Mouse (Mus musculus) limb, embryonic 14.5 days (tissue): ENCODE data around the gene Thsd4. TPM values are rescaled to one million over a fixed set of nuclear protein-coding genes. Genes with fewer than 3 reads are reported as not detected.

Source experiments
- ATAC-seq: fragments of 200-750 bp; cut with Nextera tagmentation; 2 replicates; pipeline ENCODE4 v1.8.0; 2017; ENCODE audit warnings: low read depth, moderate number of reproducible peaks, moderate TSS enrichment; ENCODE audit not compliant: low FRiP score
- DNase-seq: peaks from one replicate; pipeline ENCODE4 v3.0.0-alpha.2; 2015; ENCODE audit warnings: low spot score
- H3K27ac ChIP-seq: fragments of 300-500 bp; sonication (generic); replicated peaks from 2 replicates; pipeline ENCODE4 v1.5.1; 2014; ENCODE audit warnings: low read depth, mild to moderate bottlenecking, low read length, moderate library complexity, mixed read lengths
- H3K27me3 ChIP-seq: fragments of 300-500 bp; sonication (generic); 2 replicates; pipeline ENCODE4 v1.6.1; 2014; ENCODE audit warnings: low read length, mixed read lengths; ENCODE audit not compliant: control insufficient read depth, insufficient read depth
- H3K36me3 ChIP-seq: fragments of 300-500 bp; sonication (generic); 2 replicates; pipeline ENCODE4 v1.6.1; 2014; ENCODE audit warnings: mild to moderate bottlenecking, low read length, moderate library complexity, mixed read lengths; ENCODE audit not compliant: control insufficient read depth, insufficient read depth
- H3K4me1 ChIP-seq: fragments of 300-500 bp; sonication (generic); 2 replicates; pipeline ENCODE4 v1.6.1; 2014; ENCODE audit warnings: antibody characterized with exemption, low read length, mixed read lengths; ENCODE audit not compliant: control insufficient read depth, insufficient read depth
- H3K4me2 ChIP-seq: fragments of 300-500 bp; sonication (generic); replicated peaks from 2 replicates; pipeline ENCODE4 v1.6.1; 2014; ENCODE audit warnings: low read depth, mild to moderate bottlenecking, low read length, moderate library complexity; ENCODE audit not compliant: severe bottlenecking
- H3K4me3 ChIP-seq: fragments of 300-500 bp; sonication (generic); replicated peaks from 2 replicates; pipeline ENCODE4 v1.5.1; 2014; ENCODE audit warnings: low read length
- H3K9ac ChIP-seq: fragments of 300-500 bp; sonication (generic); 2 replicates; pipeline ENCODE4 v1.6.1; 2014; ENCODE audit warnings: mild to moderate bottlenecking, low read depth, low read length, moderate library complexity; ENCODE audit not compliant: severe bottlenecking
- H3K9me3 ChIP-seq: fragments of 300-500 bp; sonication (generic); 2 replicates; pipeline ENCODE4 v1.6.1; 2016; ENCODE audit warnings: low read length; ENCODE audit not compliant: control insufficient read depth
- POLR2A ChIP-seq: fragments of 200-500 bp; IDR thresholded peaks from 2 replicates; pipeline ENCODE4 v1.8.0; 2012; ENCODE audit warnings: inconsistent platforms, mild to moderate bottlenecking, moderate library complexity, borderline replicate concordance; ENCODE audit not compliant: insufficient read depth, insufficient read length; ENCODE audit errors: extremely low read depth
- WGBS: fragments of 180-500 bp; shearing (Covaris S2); extraction: QIAGEN DNeasy Blood & Tissue Kit; methylation state at CpG from one replicate; pipeline ENCODE4 v1.1.7; 2014; 5-methylcytosine and 5-hydroxymethylcytosine counted together
- polyA plus RNA-seq, 2 experiments: library from polyadenylated mRNA; depleted of rRNA in 1 of 2; stranded (reverse) in 1 of 2; unstranded in 1 of 2; fragments of >200 nt; fragmentation: Nextera tagmentation in 1 of 2; extraction: Ambion mirVana in 1 of 2; gene quantifications; 2 replicates each; pipeline versions ENCODE4 v1.2.1 to v1.2.3; 2012 to 2014

The Thsd4 gene
- polyA plus RNA-seq, 2 experiments: 30.8 to 31.2 TPM

DNA sequence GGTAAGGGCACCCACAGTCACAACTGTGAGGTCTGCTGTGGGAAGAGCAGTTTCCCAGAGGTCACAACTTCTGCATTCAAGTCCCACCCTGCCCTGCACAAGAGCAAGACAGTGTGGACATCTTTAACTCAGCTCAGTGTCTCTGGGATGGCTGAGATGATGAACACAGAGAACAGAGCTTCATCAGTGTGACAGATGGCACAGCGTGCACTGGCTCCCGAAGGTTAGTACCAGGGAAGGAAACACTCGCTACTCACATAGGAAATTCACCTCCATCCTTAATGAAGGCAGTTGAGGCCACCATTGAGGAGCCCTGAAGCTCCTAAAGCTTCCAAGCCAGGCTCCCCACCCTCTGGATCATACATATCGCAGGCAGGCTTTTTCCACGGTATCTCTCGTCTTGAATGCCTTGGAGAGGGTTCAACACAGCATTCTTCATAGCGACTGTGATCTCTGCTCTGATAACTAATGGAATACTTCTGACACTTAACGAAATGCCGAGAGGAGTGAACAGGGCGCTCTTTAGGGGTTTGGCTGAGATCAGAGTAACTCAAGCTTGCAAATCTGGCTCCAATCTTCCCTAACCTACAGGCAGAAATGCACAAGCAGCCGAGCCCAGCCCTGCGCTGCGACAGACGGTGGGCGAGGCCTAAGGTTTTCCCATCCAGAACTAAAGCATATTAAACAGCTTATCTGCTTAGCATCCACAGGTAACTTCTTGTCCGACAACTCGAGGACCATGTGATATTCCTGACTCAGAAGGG, 110.8 kb downstream of the Thsd4 start:
- no peak for TF ChIP-seq POLR2A
- Histone ChIP-seq H3K27me3 (no peaks in the 10 kb centered on the region), H3K4me3 (no peak overlapping the region), H3K9ac (no peak overlapping the region), H3K9me3 (no peaks in the 10 kb centered on the region), H3K4me1 (peaks cover 9% of the 10 kb centered on the region; the same call in 1 of the 2 replicates), H3K27ac (no peak overlapping the region), H3K4me2 (no peak overlapping the region), H3K36me3 (no peaks in the 10 kb centered on the region)
- no peak for ATAC-seq
- peak; percentile 27 for DNase-seq
- 54% methylated on average over 17 of the region's 17 CpGs for WGBS

DNA sequence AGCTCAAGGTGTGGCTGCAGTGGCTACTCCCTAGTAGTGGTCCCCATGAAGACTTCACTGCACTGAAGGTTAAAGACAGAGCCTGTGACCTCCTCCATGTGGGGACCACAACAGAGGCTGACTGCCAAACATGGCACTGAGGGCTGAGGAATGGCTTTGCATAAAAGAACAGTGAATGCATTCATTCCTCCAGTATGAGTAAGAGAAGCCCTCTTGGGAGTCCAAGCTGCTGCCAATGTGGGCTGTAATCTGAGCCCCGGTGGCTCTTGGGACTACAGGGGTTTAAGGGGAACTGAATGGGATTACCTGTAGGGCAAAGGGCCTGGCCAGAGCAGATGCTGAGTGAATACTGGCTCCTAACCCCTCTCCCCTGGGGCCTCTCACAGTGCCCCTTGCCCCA, 114.5 kb downstream of the Thsd4 start:
- Histone ChIP-seq H3K4me3 (no peak overlapping the region), H3K36me3 (no peaks in the 10 kb centered on the region), H3K27me3 (no peaks in the 10 kb centered on the region), H3K4me2 (no peak overlapping the region), H3K27ac (no peak overlapping the region), H3K4me1 (peaks cover 15% of the 10 kb centered on the region), H3K9me3 (no peaks in the 10 kb centered on the region), H3K9ac (no peak overlapping the region)
- no peak for TF ChIP-seq POLR2A
- DNase-seq (peak; percentile 56), ATAC-seq (peak; percentile 60; the same call in 1 of the 2 replicates)
- WGBS: 11% methylated on average over 1 of the region's 1 CpGs

DNA sequence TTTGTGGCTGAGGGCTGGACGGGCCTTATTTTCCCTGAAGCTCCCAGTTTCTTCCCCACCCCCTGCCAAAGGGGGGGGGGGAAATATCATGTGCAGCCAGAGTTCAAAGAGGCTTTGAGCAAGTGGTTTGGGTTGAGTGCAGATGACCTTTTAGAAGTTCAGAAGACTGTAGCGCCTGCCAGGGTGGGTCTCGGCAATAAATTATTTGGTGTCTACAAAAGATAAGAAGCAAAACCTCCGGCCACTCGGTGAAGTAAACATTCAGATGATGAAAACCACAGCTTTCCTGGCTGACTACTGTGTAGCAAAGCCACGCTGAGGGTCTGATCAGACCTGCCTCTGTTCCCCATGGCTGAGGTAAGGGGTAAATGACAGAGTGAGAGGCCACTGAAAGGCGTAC, 116.1 kb downstream of the Thsd4 start:
- H3K4me2 ChIP-seq: no peak overlapping the region
- no peak for TF ChIP-seq POLR2A
- 25% methylated on average over 7 of the region's 7 CpGs for WGBS
- no peak overlapping the region for H3K4me3 ChIP-seq
- H3K9ac ChIP-seq: no peak overlapping the region; the same call in 1 of the 2 replicates
- no peaks in the 10 kb centered on the region for H3K27me3 ChIP-seq
- ATAC-seq (no peak), DNase-seq (no peak)
- no peak overlapping the region for H3K27ac ChIP-seq
- H3K4me1 ChIP-seq: peaks cover 14% of the 10 kb centered on the region
- no peaks in the 10 kb centered on the region for H3K9me3 ChIP-seq
- no peaks in the 10 kb centered on the region for H3K36me3 ChIP-seq

DNA sequence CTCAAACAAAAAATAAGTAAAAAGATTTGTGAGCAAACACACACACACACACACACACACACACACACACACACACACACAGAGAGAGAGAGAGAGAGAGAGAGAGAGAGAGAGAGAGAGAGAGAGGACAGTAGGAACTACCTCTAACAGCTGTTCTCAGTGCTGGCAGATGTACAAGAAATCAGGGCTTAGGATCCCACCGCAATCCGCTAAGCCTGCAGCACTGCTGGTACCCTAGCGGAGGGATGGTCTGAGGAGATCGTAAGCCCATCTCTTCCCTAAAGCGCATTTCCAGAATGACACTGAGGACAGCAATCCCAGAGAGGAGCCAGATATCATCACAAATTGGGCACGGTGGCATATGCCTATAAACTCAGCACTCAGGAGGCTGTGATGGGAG, 119.2 kb downstream of the Thsd4 start:
- 82% methylated on average over 6 of the region's 6 CpGs for WGBS
- ATAC-seq (no peak), DNase-seq (no peak)
- Histone ChIP-seq H3K27me3 (no peaks in the 10 kb centered on the region), H3K4me1 (peaks cover 12% of the 10 kb centered on the region), H3K4me3 (no peak overlapping the region), H3K4me2 (no peak overlapping the region), H3K36me3 (no peaks in the 10 kb centered on the region), H3K27ac (no peak overlapping the region), H3K9ac (no peak overlapping the region), H3K9me3 (no peaks in the 10 kb centered on the region)
- no peak for TF ChIP-seq POLR2A

DNA sequence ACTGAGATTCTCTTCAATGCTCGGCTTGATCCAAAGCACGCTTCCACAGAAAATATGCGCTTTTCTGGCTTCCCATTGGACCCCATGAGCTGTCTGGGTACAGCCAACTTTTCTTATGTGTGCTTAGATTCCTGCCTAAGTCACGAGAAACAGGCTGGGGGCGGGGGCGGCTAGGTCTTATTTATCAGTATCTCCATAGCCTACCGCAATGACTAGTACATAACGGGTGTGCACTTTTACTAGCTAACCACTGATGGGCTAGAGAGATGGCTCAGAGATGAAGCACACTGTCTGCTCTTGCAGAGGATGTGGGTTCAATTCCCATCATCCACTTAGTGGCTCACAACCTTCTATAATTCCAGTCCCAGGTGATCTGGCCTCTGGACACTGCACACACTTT, 121.8 kb downstream of the Thsd4 start:
- ATAC-seq (no peak), DNase-seq (no peak)
- Histone ChIP-seq H3K27ac (no peak overlapping the region), H3K4me2 (no peak overlapping the region), H3K36me3 (no peaks in the 10 kb centered on the region), H3K9ac (no peak overlapping the region), H3K4me1 (peaks cover 15% of the 10 kb centered on the region; the same call in 1 of the 2 replicates), H3K4me3 (no peak overlapping the region), H3K27me3 (no peaks in the 10 kb centered on the region), H3K9me3 (no peaks in the 10 kb centered on the region)
- 90% methylated on average over 8 of the region's 8 CpGs for WGBS
- TF ChIP-seq POLR2A: no peak
